Mouse (Mus musculus): Measurements from ENCODE around the gene Dpyd. TPM values are rescaled to one million over a fixed set of nuclear protein-coding genes. Genes with fewer than 3 reads are reported as not detected.

Dpyd gene
- polyA plus RNA-seq (2012; rRNA removed), result 1.3 and 1.5 TPM in 2 replicates

DNA sequence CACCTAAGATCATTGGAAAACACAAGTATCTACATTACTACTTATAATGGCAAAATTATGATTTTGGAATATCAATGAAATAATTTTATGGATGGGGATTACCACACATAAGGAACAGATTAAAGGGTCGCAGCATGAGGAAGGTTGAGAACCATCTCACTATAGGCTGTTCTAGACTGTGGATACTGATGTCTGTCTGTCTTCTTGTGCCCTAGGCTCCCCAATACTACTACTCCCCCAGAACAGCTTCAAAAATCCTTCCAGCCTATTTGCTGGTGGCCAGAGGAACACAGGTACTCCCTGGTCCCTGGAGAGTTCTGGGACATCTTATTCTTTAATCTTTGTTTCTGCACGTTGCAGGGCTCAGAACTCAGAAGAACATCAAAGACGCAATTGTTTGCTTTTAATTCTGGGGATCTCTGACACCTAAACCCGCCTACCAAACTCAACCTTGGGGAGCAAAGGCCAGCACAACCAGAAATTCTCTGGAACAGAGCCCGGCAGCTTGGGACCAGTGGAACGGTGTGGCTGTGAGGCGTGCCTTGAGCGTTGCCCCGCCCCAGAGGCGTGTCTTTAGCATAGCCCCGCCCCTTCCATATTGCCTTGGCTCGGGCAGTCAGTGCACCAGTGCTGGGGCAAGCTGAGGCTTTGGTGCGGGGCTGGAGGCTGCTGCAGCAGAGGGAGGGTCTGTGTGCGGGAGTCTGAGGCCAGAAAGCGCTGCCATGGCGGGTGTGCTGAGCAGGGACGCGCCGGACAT is at the start of gene Dpyd:
Dpyd (plus strand) TSS at position 576 of the 757 bp plus-strand sequence.

